Mouse (Mus musculus) megakaryocyte, adult 5-6 weeks (primary cell): ENCODE measurements around the gene Sbds. TPM values are rescaled to one million over a fixed set of nuclear protein-coding genes. Genes with fewer than 3 reads are reported as not detected.
"Not testable (repeated sequence)": the region's sequence is repeated elsewhere in the genome, so short reads cannot be mapped to it uniquely, and the experiment has no call there.

Source experiments
- ATAC-seq: 2 replicates; pipeline ENCODE4 v1.8.0; 2016; ENCODE audit warnings: mild to moderate bottlenecking, inconsistent platforms; ENCODE audit not compliant: poor library complexity, severe bottlenecking
- total RNA-seq, 2 experiments: library from RNA; stranded (forward) in 1 of 2; stranded (reverse) in 1 of 2; fragments of 153-499, 151-499 nt in 1 of 2; fragments of 221-1000, 200-1000 nt in 1 of 2; gene quantifications; 2 replicates each; pipeline versions ENCODE4 v1.2.3 to v1.2.4; 2015 to 2017

Sbds gene
- total RNA-seq, 2 experiments from 2014 or later, result 35.4 to 62.2 TPM

- ATAC-seq, result no peak
Measured at GRCm38 (mm10) chr5:130257303-130257702, 2.0 kb upstream of the Sbds start.

- peak; percentile 82 for ATAC-seq
Measured at GRCm38 (mm10) chr5:130256678-130257271, 1.4 kb upstream of the Sbds start.

DNA sequence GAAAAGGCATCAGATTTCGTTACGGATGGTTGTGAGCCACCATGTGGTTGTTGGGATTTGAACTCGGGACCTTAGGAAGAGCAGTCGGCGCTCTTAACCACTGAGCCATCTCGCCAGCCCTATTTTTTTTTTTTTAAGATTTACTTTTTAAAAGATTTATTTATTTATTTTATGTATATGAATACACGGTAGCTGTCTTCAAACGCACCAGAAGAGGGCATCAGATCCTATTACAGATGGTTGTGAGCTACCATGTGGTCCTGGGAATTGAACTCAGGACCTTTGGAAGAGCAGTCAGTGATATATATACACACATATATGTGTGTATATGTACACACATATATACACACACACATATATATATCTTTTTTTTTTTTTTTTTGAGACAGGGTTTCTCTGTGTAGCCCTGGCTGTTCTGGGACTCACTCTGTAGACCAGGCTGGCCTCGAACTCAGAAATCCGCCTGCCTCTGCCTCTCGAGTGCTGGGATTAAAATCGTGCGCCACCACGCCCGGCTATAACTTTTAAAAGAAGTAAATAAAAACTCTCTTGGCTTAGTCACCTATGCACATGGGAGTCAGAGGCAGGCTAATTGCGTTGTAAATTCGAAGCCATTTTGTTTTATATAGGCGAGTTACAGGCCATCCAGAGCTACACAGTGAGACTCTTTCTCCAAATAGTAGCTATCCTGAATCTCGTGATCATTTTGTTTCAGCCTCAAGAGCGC is 632 bp upstream of the Sbds start:
- ATAC-seq, result not testable (repeated sequence)

- no peak for ATAC-seq
Measured at GRCm38 (mm10) chr5:130254164-130255016, 940 bp downstream of the Sbds start.

DNA sequence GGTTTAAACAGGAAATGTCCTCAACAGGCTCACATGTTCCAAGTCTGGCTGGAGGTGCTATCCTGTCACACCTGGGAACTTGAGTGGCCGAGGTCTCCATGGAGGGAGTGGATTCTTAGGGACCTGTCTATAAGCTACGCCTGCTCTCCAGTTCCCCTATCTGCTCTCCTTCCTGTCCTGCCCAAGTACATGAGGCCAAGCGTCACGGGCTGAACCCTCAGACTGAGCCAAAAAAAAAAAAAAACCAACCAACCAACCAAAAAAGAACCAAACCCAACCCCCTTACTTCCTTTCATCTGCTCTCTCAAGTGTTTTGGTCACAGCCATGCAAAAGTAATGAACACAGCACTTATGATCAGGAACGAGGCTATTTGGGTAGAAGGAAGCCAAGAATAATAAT is 7.5 kb downstream of the Sbds start:
- peak; percentile 61 for ATAC-seq

DNA sequence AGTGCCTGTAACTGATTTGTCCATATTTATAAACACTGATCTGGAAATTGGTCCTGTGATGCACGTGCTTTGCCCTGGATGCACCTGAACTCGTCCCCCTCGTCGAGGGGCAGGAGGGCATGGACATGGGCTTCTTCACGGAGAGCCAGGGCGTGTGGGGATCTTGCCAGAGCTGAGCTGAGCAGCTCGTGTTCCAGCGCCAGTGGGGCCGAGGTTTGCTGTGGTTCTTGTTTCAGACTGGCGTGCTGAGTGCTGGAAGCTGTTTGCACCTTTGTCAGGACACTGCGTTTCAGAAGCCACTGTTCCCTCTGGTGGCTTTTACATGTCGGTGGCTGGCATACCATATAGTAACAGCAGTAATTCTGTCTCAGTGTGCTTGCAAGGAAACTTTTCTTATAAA is 13.9 kb downstream of the Sbds start:
- ATAC-seq, result no peak

DNA sequence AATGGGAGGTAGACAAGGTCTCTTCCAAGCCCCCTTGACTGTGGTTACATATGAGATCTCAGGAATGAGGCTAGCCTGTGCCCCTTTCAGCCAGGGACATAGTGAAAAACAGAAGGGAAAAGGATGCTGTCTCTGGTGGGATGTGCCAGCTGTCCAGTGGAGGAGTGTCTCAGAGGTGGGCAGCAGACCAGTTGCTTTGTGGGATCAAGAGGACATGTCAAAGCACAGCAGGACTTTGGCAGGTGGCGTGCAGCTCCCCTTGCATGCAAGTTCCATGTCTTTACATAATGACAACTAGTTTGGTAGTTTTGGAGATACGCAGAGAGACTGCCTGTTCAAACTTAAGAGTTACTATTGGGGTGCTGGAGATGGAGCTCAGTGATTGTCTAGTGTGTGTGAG is 15.5 kb downstream of the Sbds start:
- no peak for ATAC-seq

- ATAC-seq, result no peak
Measured at GRCm38 (mm10) chr5:130239236-130239635, 16.1 kb downstream of the Sbds start.

DNA sequence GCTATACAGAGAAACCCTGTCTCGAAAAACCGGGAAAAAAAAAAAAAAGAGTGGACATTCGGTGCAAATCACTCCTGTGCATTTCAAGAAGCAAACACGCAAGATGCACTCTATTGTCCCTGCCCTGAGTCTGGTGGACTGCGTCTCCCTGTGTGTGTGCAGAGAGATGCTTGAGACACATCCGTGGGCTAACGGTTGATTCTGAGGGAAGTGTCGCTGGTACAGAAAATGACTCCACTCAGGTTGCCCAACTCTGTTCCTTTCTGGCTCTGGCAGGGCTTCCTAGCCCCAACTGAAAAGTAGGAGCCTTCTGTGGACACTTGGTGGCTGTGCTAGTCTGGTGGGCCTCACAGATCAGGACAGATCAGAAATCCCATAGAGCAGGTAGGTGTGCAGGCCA is 19.0 kb downstream of the Sbds start:
- ATAC-seq, result peak; percentile 81

- peak; percentile 38 for ATAC-seq
Measured at GRCm38 (mm10) chr5:130228120-130228519, 27.2 kb downstream of the Sbds start.

DNA sequence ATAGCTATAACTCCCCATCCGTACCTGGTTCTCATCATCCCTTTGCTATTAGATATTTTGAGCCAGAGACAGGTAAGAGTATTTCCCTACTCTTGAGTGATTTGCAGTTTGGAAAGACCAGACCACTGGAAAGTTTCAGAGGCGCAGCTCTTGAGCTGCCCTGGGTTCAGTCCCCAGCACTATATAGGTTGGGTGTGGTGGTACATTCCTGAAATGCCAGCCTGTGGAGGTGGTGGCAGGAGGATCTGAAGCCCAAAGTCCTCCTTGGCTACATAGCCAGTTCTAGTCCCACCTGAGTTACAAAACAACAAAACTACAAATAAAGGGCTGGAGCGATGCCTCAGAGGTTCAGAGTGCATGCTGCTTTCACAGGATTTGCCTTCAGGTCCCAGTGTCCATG is 28.5 kb downstream of the Sbds start:
- no peak for ATAC-seq

GRCm38 (mm10) chr5:130222146-130223004 is 33.0 kb downstream of the Sbds start:
- ATAC-seq, result peak; percentile 95

DNA sequence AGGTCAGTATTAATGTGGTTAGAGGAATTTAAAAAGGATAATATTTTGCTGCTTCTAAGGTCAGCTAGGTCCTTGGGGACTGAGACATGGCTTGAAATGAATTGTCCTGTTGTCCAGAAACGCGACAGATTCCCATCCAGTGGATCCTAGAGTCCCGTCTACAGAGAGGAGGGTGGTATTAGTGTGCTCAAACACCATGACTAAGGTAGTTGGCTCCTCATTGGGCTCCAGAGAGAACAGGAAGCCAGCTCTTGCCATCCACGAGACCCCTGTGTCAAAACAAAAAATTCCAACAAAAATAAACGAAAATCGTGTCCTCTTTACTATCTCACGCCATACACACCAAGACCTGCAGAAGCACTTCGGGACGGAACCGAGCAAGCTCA is 33.6 kb downstream of the Sbds start:
- ATAC-seq, result peak; percentile 12

DNA sequence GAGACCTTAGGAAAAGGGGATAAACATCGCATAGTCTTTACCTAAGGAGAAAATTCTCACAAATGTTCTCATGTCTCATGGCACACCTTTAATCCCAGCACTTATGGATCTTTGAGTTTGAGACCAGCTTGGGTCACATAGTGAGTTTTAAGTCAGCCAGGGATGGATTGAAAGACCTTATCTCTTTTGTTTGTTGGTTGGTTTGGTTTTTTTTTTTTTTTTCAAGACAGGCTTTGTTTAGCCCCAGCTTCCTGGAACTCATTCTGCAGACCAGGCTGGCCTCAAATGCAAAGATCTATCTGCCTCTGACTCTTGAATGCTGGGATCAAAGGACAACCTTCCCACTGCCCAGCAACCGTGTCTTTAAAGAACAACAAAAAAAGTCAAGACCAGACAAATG is 34.0 kb downstream of the Sbds start:
- ATAC-seq, result no peak

DNA sequence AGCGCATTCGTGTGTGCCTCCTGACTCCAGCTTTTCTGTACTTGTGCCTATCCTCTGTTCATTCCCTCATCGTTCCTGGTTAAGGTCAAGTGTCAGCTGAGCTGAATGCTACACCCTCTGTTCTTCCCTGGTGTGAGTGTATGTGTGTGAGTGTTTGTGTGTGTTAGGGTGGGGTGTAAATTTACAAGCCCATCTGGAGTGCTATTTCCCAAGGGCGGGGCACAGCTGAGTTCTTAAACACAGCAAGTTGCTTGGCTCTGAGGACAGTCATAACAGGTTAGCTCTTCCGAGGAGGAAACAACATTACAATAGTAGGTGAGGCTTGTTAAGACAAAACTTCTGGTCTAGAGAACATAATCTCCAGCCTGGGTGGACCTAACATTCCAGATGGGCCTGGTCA is 37.0 kb downstream of the Sbds start:
- ATAC-seq, result no peak

DNA sequence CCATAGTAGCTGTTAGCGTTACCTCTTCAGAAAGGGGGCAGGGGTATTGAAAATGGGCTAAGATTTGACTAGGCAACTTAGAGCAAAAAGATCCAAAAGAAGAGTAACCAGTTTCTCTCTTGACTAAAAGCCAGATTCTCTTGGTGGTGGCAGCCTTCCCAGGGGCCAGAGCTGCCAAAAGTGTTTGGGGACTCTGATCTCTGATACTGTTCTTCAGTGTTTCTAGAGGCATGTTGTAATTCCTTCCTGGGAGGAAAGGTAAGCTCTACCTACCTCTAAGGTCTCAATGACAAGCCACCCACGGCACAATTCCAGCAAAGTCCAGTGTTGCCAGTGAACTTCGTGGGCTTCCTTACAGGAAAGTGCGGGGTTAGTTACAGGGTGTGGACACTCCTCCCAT is 37.9 kb downstream of the Sbds start:
- ATAC-seq, result no peak

GRCm38 (mm10) chr5:130216781-130217180 is 38.5 kb downstream of the Sbds start, which contains the start of gene Tmem248:
Gene Tmem248, plus strand, starts transcription at chr5:130217081.
- no peak for ATAC-seq

DNA sequence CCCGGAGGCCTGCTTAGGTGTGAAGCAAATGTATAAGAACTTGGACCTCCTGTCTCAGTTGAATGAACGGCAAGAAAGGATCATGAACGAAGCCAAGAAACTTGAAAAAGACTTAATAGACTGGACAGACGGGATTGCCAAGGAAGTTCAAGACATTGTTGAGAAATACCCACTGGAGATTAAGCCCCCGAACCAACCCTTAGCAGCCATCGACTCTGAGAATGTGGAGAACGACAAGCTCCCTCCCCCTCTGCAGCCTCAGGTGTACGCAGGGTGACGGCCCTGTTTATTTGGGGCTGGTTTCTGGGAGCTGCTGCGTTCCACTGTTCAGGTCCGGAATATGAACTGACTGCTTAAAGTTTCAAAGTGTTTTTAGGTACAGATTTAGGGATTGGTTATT is 42.4 kb downstream of the Sbds start:
- ATAC-seq, result no peak

GRCm38 (mm10) chr5:130207299-130207698 is 48.0 kb downstream of the Sbds start:
- ATAC-seq, result no peak

GRCm38 (mm10) chr5:130205441-130206023 is 49.8 kb downstream of the Sbds start:
- peak; percentile 62 for ATAC-seq
